Mouse (Mus musculus) neural tube, embryonic 14.5 days (tissue): ENCODE measurements at regions not wholly inside any gene's neighbourhood (a gene's known extent, or its start where the extent isn't known, plus 50 kb on each side); places are given as distances from the start of the nearest gene placed in this dataset.
"Not testable (repeated sequence)": the region's sequence is repeated elsewhere in the genome, so short reads cannot be mapped to it uniquely, and the experiment has no call there.

Source experiments
- ATAC-seq: fragments of 200-750 bp; cut with Nextera tagmentation; 2 replicates; pipeline ENCODE4 v1.8.0; 2017; ENCODE audit warnings: low read depth, mild to moderate bottlenecking, moderate TSS enrichment, moderate library complexity
- H3K27ac ChIP-seq: fragments of 300-500 bp; sonication (generic); 2 replicates; pipeline ENCODE4 v1.5.1; 2014; ENCODE audit warnings: low read depth, mild to moderate bottlenecking, control low read depth, low read length, moderate library complexity, mixed read lengths
- H3K27me3 ChIP-seq: fragments of 300-500 bp; sonication (generic); 2 replicates; pipeline ENCODE4 v1.6.1; 2014; ENCODE audit warnings: low read length; ENCODE audit not compliant: control insufficient read depth, insufficient read depth
- H3K36me3 ChIP-seq: fragments of 300-500 bp; sonication (generic); 2 replicates; pipeline ENCODE4 v1.6.1; 2014; ENCODE audit warnings: low read length, mixed read lengths; ENCODE audit not compliant: control insufficient read depth, insufficient read depth
- H3K4me1 ChIP-seq: fragments of 300-500 bp; sonication (generic); 2 replicates; pipeline ENCODE4 v1.6.1; 2014; ENCODE audit warnings: low read length; ENCODE audit not compliant: control insufficient read depth, insufficient read depth
- H3K4me2 ChIP-seq: fragments of 300-500 bp; sonication (generic); 2 replicates; pipeline ENCODE4 v1.6.1; 2014; ENCODE audit warnings: mild to moderate bottlenecking, low read depth, low read length, control low read depth
- H3K4me3 ChIP-seq: fragments of 300-500 bp; sonication (generic); 2 replicates; pipeline ENCODE4 v1.5.1; 2014; ENCODE audit warnings: low read depth, low read length, control low read depth, mixed read lengths
- H3K9ac ChIP-seq: fragments of 300-500 bp; sonication (generic); replicated peaks from 2 replicates; pipeline ENCODE4 v1.6.1; 2014; ENCODE audit warnings: low read depth, mild to moderate bottlenecking, control low read depth, low read length, mixed read lengths
- H3K9me3 ChIP-seq: fragments of 300-500 bp; sonication (generic); 2 replicates; pipeline ENCODE4 v1.6.1; 2016; ENCODE audit warnings: low read length; ENCODE audit not compliant: control insufficient read depth
- WGBS: fragments of 180-500 bp; shearing (Covaris S2); extraction: QIAGEN DNeasy Blood & Tissue Kit; methylation state at CpG from one replicate; pipeline ENCODE4 v1.1.7; 2014; 5-methylcytosine and 5-hydroxymethylcytosine counted together

DNA sequence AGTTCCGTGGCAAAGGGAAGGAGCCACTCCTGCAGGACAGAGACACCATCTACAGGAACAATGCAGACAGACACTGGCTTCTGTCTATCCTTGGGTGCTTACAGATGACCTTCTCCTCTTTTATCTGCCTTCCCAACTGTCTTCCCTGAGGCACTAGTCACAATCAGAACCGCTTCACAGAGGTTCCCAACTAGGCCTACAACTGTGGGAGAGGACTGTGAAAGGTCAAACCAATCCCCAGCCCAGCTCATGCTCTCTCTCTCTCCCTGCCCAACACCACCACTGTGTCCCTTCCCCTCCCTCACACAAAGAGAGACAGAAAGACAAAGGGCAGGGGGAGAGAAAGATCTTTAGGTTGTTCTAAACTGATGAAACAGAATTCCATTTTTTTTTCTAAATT lies 61.3 kb downstream of the Tmem17 start:
- Histone ChIP-seq H3K4me3 (no peak overlapping the region), H3K4me2 (no peak overlapping the region), H3K36me3 (no peaks in the 10 kb centered on the region), H3K9ac (no peak overlapping the region), H3K27me3 (no peaks in the 10 kb centered on the region), H3K9me3 (no peaks in the 10 kb centered on the region), H3K4me1 (no peaks in the 10 kb centered on the region), H3K27ac (no peak overlapping the region)
- 73% methylated on average over 2 of the region's 2 CpGs for WGBS
- no peak for ATAC-seq

DNA sequence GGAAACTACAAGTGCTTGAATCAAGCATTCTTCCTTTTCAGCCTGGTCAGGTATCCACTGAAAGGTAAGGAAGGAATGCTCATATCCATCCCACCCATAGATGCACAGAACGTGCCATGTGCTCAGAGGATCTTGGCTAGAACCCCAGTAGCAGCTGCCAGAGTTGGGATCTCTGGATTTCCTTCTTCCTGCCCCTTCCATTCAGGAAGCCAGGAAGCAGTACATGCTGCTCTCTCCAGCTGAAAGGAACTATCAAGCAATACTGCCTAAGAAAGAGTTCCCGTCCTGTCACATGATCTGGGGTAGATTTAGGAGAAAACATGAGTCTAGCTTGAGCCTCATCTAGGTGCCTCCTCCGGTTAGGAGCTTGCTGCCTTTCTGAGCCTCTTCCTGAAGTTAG lies 61.9 kb downstream of the Tmem17 start:
- no peak overlapping the region for H3K4me3 ChIP-seq
- H3K9me3 ChIP-seq: no peaks in the 10 kb centered on the region
- no peak overlapping the region for H3K27ac ChIP-seq
- no peaks in the 10 kb centered on the region for H3K27me3 ChIP-seq
- 76% methylated on average over 3 of the region's 3 CpGs for WGBS
- H3K36me3 ChIP-seq: no peaks in the 10 kb centered on the region
- no peak overlapping the region for H3K9ac ChIP-seq
- no peak overlapping the region for H3K4me2 ChIP-seq
- H3K4me1 ChIP-seq: no peaks in the 10 kb centered on the region
- no peak for ATAC-seq

DNA sequence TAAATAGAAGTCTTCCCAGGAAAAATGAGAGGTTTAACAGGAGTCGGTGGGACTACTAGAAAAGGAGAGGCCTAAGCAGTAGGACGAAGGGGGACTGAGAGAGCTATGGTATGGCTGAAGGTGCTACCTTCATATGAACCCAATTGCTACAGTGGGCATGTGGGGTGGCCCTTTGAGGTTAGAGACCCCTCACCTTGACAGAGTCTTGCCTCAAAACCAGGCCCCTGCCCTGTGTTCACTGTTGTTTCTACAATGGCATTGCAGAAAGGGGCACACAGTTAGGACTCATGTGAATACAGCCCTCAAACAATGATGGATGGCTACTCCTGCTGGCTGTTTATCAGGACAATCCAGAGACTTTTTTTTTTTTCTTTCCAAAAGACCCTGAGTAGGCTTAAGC lies 62.6 kb downstream of the Tmem17 start:
- Histone ChIP-seq H3K9ac (no peak overlapping the region), H3K4me1 (no peaks in the 10 kb centered on the region), H3K4me3 (no peak overlapping the region), H3K9me3 (no peaks in the 10 kb centered on the region), H3K4me2 (no peak overlapping the region), H3K36me3 (no peaks in the 10 kb centered on the region), H3K27ac (no peak overlapping the region), H3K27me3 (no peaks in the 10 kb centered on the region)
- 94% methylated on average over 2 of the region's 2 CpGs for WGBS
- ATAC-seq: no peak

DNA sequence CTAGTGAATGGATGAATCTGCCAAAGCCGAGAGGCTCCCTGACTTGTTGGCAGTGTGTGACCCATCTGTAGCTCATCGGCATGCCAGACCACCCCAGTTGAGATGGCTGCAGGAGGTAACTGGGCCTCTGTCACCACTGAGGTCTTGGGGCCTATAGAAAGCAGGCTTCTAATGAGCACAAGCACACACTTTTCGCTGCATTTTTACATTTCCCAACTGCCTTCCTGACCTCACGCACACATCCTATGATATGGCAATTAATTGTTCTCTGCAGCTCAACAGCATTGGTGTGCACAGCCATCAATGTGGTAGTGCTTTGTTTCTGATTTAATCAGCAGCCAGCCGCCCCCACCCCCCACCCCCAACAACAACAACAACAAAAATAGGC lies 72.2 kb downstream of the Tmem17 start:
- Histone ChIP-seq H3K27me3 (no peaks in the 10 kb centered on the region), H3K36me3 (no peaks in the 10 kb centered on the region), H3K9ac (no peak overlapping the region; the same call in 1 of the 2 replicates), H3K4me2 (peak overlapping the region; percentile 28), H3K4me1 (peaks cover 8% of the 10 kb centered on the region; the same call in 1 of the 2 replicates), H3K27ac (peak overlapping the region; percentile 64), H3K4me3 (no peak overlapping the region), H3K9me3 (no peaks in the 10 kb centered on the region)
- peak; percentile 48 for ATAC-seq
- 19% methylated on average over 5 of the region's 5 CpGs for WGBS

DNA sequence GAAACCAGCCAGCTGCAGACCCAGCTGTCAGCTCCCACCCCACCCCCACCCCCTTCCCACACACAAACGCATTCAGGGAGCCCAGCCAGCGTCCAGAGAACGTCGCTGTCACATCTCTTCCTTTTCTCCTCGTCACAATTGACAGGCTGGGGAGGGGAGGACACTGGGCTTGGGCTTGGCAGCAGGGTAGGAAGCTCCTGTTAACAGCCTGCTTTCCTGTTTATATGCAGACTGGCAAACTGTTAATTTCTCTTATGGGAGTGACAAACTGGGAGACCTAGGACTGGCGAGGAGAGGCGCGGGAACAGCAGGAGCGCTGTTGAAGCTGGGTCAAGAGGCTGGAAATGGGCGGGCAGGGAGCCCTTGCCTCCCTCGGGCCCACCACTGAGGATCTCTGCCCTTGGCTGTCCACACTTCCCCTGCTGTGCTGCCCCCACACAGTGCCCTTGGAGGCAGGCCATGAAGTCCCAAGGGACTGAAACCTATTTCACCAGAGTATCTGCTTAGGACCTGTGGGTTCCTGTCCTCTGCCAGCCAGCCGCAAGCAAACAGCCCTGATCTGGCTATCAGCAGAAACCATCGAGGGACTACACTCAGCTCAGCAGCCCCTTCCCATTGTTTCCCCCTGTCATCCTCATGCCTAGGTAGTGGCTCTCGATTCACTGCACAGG lies 72.7 kb downstream of the Tmem17 start:
- no peaks in the 10 kb centered on the region for H3K9me3 ChIP-seq
- ATAC-seq: peak; percentile 89
- H3K9ac ChIP-seq: peak overlapping the region; percentile 25
- WGBS: 8% methylated on average over 14 of the region's 14 CpGs
- peak overlapping the region; percentile 28 for H3K4me2 ChIP-seq
- H3K4me1 ChIP-seq: peaks cover 8% of the 10 kb centered on the region; the same call in 1 of the 2 replicates
- peak overlapping the region; percentile 64 for H3K27ac ChIP-seq
- H3K36me3 ChIP-seq: no peaks in the 10 kb centered on the region
- H3K4me3 ChIP-seq: no peak overlapping the region
- H3K27me3 ChIP-seq: no peaks in the 10 kb centered on the region

DNA sequence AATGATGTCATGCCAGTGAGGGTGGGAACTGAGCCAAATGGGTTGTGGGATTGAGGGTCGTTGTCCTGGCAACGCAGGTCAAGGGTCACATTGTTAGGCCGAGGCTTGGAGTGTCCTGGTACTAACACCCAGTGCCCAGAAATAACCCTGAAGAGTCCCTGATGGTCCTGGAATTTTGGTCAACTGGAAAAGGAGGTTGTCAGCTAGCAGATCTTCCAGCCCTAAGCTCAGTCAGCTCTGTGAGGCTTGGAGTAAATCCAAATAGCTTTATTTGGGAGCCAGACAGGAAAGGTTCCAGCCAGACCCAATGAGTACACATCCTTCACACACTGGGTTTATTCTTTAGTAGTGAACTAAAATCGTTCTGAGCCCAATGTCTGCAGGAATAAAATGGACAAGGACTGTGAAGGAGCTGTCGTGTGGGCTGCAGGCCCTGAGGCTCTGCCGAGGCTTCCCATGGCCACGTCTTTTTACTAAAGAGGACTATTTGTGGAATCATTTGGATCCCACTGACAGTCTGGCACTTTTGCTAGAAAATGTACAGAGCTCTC lies 75.9 kb downstream of the Tmem17 start:
- Histone ChIP-seq H3K9me3 (no peaks in the 10 kb centered on the region), H3K36me3 (no peaks in the 10 kb centered on the region), H3K4me3 (no peak overlapping the region), H3K9ac (no peak overlapping the region), H3K27me3 (no peaks in the 10 kb centered on the region), H3K4me2 (no peak overlapping the region), H3K27ac (peak overlapping the region; percentile 65; the same call in 1 of the 2 replicates), H3K4me1 (peaks cover 8% of the 10 kb centered on the region; the same call in 1 of the 2 replicates)
- no peak for ATAC-seq
- WGBS: 41% methylated on average over 7 of the region's 7 CpGs

DNA sequence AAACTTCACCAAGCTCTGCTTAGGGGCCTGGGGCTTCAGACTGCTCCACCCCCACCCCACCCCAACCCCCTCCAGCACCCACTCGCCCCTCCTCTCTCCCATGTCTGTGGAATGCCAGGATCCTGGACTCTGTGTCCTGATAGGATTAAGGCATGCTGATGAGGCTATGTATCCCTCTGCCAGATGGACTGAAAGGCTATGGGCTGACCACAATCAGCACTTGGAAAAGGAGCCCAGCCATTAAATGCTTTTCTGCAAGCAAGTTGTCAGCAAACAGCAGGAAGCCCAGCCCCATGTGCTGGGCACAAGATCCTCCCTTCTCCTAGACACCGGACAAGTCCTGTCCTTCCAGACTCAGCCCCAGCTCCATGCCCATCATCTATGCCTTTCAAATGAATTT lies 76.7 kb downstream of the Tmem17 start:
- Histone ChIP-seq H3K4me1 (peaks cover 8% of the 10 kb centered on the region; the same call in 1 of the 2 replicates), H3K9me3 (no peaks in the 10 kb centered on the region), H3K27ac (peak overlapping the region; percentile 65; the same call in 1 of the 2 replicates), H3K36me3 (no peaks in the 10 kb centered on the region), H3K4me3 (no peak overlapping the region), H3K9ac (no peak overlapping the region), H3K4me2 (no peak overlapping the region), H3K27me3 (no peaks in the 10 kb centered on the region)
- no peak for ATAC-seq
- 38% methylated on average over 2 of the region's 2 CpGs for WGBS

DNA sequence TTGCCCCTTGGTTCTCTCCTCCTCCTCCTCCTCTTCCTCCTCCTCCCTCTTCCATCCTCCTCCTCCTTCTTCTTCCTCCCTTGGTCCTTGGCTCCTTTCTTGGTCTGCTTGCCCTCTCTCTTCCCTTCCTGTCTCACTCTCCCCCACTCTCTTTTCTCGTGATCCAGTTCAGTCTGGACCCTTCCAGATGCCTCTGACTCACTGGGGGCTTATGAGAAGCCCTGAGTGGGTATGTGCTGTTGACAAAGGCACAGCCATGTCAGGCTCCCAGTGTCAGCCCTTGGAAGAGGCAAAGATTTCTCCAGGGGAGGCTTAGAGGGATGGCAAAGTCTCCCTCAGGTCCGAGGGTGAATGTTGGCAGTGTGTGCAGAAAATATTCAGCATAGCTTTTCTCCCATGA lies 78.0 kb downstream of the Tmem17 start:
- Histone ChIP-seq H3K9me3 (no peaks in the 10 kb centered on the region), H3K4me2 (no peak overlapping the region), H3K4me1 (peaks cover 5% of the 10 kb centered on the region; the same call in 1 of the 2 replicates), H3K27ac (no peak overlapping the region), H3K27me3 (no peaks in the 10 kb centered on the region), H3K9ac (no peak overlapping the region), H3K4me3 (no peak overlapping the region), H3K36me3 (no peaks in the 10 kb centered on the region)
- 68% methylated on average over 2 of the region's 2 CpGs for WGBS
- ATAC-seq: no peak

DNA sequence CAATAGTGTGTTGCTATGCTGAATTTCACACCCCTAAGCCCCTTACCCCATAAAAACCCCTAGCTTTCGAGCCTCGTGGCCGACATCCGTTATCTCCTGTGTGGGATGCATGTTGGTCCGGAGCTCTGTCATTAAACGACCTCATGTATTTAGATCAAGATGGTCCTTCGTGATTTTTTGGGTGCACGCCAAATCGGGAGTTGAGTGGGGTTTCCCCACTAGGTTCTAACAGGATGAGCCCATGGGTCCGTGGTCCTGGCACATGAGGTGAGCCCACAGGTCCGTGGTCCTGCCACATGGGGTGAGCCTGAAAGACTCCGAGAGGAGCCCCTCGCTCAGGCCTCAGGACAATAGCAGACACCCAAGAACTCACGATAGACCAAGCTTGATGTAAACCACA lies 79.2 kb downstream of the Tmem17 start:
- H3K4me2 ChIP-seq, H3K9me3 ChIP-seq, H3K9ac ChIP-seq, H3K36me3 ChIP-seq, H3K27me3 ChIP-seq, H3K4me3 ChIP-seq, H3K4me1 ChIP-seq, H3K27ac ChIP-seq, ATAC-seq: not testable (repeated sequence)
- 91% methylated on average over 13 of the region's 14 CpGs for WGBS
